Mouse (Mus musculus) layer of hippocampus, adult 2 months (tissue): ENCODE data around the gene Garnl3. TPM values are rescaled to one million over a fixed set of nuclear protein-coding genes. Genes with fewer than 3 reads are reported as not detected.
"Not testable (repeated sequence)": the region's sequence is repeated elsewhere in the genome, so short reads cannot be mapped to it uniquely, and the experiment has no call there.

ENCODE experiments used
- DNase-seq, 2 experiments: peaks; one replicate each; pipeline ENCODE4 v3.0.0; 2022; ENCODE audit warnings: low spot score in 2 of 2
- H3K27ac ChIP-seq: fragments of 200-600 bp; 2 replicates; pipeline ENCODE4 v1.8.1; 2022
- H3K4me3 ChIP-seq: fragments of 200-600 bp; 2 replicates; pipeline ENCODE4 v1.8.1; 2022; ENCODE audit warnings: mild to moderate bottlenecking
- CTCF ChIP-seq: fragments of 200-600 bp; conservative IDR thresholded peaks from 2 replicates; pipeline ENCODE4 v1.8.1; 2022; ENCODE audit warnings: antibody characterized with exemption, mild to moderate bottlenecking, moderate library complexity
- total RNA-seq, 2 experiments: library from RNA; stranded (reverse); gene quantifications; 2 replicates each; pipeline ENCODE4 v1.2.3; 2021

Garnl3 gene
- total RNA-seq, 2 experiments from 2014 or later = 31.7 to 35.2 TPM

DNA sequence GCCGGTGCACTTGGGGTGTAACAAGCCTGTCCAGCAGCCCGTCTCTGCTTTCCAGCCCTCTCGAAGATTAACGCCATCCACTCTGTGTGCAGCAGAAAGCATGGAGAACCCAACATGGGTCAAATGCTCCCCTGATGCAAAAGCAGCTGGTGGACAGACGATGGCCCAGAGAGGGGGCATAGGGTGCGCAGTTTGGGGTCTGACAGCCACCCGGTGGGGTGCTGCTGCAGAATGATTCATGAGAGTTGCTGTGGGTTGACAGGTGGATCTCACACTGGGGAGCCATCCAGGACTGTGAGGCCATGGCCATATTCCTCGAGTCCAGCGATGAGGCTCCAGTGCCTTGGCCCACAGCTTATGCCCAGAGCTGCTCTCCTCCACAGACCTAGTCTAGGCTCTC, 5.8 kb upstream of the Garnl3 start:
- Histone ChIP-seq H3K4me3 (no peak overlapping the region), H3K27ac (no peak overlapping the region)
- no peak for TF ChIP-seq CTCF
- DNase-seq = no peak

DNA sequence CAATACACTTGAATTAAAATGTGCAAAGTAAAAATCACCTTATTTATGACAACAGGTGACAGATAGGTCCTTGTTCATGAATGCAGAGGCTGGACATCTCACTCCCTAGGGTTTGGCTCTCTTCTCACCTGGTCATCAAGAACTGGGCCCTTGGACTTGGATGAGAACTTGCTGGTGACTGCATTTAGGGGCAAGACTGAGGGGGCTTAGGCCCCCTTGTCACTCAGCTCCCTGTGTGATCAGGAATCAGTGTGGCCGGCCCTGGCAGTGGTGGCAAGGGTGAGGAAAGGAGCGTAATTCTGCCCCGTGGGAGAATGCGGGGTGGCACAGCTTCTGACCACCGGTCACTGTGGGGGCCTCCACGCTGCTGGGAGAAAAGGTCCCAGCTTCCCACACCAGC, 4.9 kb upstream of the Garnl3 start:
- no peak for TF ChIP-seq CTCF

DNA sequence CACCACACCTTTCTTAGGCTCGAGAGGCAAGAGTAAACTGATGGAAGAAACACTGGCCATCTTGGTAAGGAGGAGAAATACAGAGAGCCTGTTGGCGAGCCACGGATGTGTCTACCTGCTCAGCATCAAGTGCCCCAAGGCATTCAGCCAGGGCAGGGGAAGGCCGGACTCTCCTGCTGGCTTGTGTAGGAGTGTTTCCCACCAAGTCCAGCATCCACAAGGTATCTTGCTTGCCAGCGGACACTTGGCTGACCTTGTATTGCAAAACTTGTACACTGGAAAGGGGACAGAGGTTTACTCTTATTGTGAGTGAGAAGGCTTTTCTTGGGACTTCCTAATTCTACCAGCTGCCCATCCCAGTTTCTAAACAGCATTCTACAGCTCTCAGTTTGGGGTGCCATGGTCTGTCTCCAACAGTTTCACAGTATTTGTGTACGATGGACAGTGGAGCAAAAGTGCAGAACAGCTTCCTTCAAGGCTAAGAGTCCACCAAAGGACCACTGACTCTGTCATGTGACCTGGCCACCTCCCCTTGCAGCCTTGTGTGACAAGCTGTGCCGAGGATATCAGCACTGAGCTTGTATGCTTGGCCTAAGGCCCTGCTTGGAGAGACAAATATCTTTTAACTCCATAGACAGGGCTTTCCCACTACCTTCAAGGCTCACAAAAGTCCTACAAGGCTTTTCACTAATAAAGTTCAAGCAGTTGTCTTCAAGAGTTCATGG, 3.5 kb upstream of the Garnl3 start:
- no peak for DNase-seq
- TF ChIP-seq CTCF = no peak
- Histone ChIP-seq H3K4me3 (no peak overlapping the region), H3K27ac (no peak overlapping the region)

More for the DNA sequence above, 4.9 kb upstream of the Garnl3 start:
- no peak for DNase-seq
- H3K4me3 ChIP-seq = no peak overlapping the region
- no peak overlapping the region for H3K27ac ChIP-seq

DNA sequence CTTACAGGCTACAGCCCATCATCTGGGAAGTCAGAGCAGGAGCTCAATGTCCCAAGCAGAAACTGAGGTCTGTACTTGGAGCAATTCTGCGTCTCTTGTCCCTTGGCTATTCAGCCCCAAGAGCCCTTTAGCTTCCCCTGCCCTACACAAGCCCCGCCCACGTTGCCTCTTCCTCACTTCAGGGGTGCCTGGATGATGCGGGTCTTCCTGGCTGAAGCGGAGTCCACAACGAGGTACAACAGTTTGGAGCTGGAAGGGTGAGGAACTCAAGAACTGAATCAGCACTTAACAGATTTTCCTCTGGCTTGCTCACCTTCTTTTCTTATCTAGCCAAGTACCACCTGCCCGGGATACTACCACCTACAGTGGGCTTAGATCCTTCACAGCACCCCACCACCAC, 852 bp upstream of the Garnl3 start:
- no peak for DNase-seq
- H3K4me3 ChIP-seq = no peak overlapping the region
- no peak for TF ChIP-seq CTCF
- no peak overlapping the region for H3K27ac ChIP-seq

DNA sequence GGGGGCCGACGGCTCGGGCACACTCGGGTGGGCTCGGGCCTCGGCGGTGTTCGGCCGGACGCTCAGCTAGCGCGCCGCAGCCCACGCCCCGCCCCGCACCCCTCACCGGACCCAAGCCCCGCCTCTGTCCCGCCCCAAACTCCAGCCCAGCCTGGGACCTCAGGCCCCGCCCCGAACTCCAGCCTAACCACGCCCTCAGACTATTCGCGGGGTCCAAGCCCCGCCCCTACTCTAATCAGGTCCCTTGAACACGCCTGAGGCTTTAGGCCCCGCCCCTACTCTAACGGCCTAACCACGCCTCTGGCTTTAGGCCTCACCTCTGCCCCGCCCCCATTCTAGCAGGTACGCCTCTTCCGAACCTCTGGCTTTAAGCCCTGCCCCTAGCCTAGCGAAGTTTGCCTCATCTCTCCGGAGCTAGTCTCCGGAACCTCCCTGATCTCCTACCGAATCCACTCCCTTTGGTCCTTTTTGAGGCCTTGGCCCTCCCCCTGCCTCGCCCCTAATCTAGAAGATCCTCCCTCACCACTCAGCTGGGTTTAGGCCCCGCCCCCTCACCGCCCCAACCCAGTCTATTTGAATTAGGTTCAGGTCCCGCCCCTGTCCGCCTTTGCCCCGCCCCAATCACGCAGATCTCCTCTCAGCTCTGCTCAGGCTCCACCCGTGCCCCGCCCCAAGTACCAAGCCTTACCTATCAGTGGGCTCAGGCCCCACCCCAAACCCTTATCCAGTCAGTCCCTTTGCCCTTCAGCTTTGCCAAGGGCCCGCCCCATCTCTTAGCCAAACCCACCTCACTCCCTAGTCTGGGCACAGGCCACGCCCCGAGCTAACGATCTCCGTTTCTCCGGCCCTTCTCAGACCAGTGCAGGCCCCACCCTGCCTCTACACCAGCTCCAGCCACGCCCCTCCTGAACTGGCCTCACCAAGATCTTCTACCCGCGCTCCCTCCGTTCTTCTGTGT, 649 bp downstream of the Garnl3 start:
- peak overlapping the region; percentile 85 for H3K27ac ChIP-seq
- DNase-seq = peak; percentile 93 to 97
- H3K4me3 ChIP-seq = peak overlapping the region; percentile 94
- no peak for TF ChIP-seq CTCF

DNA sequence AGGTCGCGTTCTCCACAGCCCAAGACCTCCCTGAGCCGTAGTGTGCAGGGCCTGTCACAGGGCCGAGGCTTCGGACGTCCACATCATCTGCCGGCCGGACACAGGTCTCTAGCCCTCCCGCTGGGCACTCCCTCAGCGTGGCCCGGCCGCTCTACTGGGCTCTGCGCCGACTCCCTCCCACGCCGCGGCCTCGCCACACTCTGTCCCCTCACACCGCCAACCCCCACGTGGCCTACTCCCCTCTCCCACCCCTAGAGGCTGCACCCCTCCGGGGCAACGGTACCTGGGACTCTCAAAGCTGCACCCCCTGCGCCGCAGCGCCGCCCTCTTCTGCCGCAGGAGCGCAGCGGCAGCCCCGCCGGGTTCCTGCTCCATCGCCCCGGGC, 1.3 kb downstream of the Garnl3 start:
- no peak for DNase-seq
- Histone ChIP-seq H3K4me3 (peak overlapping the region; percentile 94), H3K27ac (peak overlapping the region; percentile 85)
- TF ChIP-seq CTCF = peak; percentile 51

DNA sequence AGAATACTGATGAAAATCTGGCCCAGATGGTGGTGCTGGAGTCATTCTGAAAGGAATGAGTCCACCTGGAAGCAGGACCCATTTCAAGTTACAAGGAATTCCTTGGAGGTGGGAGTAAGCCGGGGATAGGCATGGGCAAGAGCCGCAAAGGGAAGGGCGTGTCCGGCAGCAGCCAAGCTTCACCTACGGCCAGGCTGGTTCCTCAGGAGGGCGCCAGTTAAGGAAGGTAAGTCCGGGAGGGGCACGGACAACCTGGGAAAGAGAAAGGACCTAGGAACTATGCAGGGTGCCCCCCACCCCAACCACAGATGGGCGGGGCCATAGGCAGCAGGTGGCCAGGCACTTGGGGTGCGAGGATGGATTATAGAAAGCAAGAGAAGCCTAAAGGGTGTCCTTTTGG, 1.8 kb downstream of the Garnl3 start:
- Histone ChIP-seq H3K27ac (peak overlapping the region; percentile 85), H3K4me3 (peak overlapping the region; percentile 94)
- no peak for TF ChIP-seq CTCF
- DNase-seq = no peak

DNA sequence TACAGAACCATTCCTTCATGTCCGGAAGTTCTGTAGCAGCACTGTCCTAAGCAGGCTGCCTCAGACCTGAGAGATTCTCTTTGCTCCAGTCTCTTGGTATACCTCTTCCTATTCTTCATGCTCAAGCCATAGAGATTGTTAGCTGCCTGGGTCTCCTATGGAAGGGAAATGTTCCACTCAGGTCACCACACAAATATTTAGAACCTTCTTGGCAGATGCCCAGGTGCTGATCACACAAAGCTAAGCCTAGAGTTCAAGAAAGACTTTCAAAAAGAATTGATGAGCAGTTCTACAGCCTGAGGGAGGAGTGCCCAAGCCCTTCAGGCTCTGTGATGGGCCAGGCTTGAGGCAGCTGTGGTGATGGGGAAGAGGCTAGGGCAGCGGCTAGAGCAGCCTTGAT, 2.4 kb downstream of the Garnl3 start:
- Histone ChIP-seq H3K27ac (no peak overlapping the region), H3K4me3 (no peak overlapping the region)
- TF ChIP-seq CTCF = no peak
- no peak for DNase-seq

DNA sequence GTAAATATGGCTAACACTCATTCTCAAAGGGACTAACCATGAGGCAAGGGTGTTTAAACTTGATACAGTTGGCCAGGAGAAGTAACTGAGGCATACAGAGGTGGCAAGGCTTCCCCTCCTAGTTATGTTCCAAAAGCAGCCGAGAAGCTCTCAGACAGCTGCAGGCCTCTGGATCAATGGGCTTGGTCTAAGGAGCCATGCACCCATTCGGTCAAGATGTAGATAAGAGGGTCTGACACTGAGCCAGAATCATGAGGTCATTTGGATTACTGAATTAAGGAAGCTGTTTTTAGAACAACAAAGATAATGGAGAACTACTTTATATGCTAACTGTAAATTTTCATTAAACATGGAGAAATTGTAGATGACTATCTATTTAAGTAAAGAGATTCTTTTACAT, 4.2 kb downstream of the Garnl3 start:
- H3K4me3 ChIP-seq = no peak overlapping the region
- no peak for TF ChIP-seq CTCF
- no peak overlapping the region for H3K27ac ChIP-seq
- no peak for DNase-seq

DNA sequence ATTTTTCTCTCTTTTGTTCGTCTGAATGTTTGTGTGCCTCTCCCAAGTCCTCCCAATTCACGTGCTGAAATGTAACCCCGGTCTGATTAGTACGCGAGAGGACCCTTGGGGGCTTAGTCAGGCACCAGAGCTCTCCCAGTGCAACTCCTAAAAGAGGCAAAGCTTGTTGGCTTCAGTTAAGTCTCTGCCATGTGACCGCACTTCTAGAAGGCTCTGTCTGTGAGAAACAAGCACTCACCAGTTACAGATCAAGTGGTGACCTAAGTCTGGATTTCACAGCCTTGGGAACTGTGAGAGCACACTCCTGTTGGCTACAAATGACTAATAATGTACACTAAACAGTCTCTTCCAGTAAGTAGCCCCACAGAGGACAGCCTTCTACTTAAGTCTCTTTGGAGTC, 8.6 kb downstream of the Garnl3 start:
- Histone ChIP-seq H3K4me3 (no peak overlapping the region), H3K27ac (no peak overlapping the region)
- TF ChIP-seq CTCF = no peak
- no peak for DNase-seq

DNA sequence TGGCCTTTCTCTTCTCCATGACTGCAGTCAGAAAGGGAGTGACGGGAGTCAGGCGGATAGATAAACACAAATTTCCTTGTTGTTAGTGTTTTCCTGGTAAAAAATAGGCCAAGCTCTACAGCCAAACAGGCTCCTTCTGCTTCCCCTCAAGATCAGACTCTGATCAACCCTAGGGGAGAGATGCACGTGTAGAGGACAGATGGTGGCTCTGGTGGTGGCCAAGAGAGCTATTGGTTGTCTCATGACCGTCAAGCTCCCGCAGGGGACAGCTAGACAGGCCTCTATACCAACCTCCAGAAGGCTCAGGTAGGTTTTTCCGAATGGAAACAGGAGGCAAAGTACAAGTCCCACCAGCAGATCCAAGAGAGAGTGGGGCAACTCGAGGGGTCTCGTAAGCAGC, 30.9 kb downstream of the Garnl3 start:
- no peak for DNase-seq
- no peak overlapping the region for H3K27ac ChIP-seq
- no peak overlapping the region for H3K4me3 ChIP-seq
- no peak for TF ChIP-seq CTCF

DNA sequence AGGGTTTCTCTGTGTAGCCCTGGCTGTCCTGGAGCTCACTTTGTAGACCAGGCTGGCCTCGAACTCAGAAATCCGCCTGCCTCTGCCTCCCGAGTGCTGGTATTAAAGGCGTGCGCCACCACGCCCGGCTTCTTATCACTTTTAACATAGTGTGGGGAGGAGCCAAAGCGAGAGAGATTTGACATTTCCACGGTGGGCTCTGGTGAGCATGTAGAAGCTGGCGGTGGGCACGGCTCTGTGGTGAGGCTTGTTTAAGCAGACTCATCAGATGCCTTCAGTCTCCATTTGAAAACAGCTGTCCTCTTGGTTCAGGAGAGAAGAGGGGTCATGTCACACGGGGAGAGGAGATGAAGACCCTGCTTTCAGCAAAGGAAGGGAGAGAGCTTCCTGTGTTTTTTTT, 34.1 kb downstream of the Garnl3 start:
- DNase-seq, H3K4me3 ChIP-seq, H3K27ac ChIP-seq: not testable (repeated sequence)

DNA sequence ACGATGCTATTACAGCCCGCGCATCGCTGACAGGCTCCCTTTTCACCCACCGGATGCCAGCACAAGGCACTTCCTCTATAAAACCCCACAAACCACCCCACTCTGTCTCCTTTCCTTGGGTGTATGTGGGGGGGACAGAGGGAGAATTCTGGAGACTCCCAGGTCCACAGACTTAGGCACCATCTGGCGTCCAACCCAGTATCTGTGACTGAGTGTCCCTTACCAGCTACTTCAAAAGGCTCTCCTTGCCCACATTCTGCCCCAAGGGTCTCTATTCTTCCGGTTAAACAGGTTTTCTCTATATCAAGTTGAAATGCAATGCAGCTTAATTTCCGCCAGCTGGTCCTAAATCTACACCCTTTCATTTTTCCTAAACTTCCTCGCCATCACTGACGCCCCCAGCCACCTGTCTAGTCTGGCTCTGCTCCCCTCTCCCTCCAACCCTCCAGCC, 36.2 kb downstream of the Garnl3 start:
- no peak overlapping the region for H3K4me3 ChIP-seq
- no peak for TF ChIP-seq CTCF
- DNase-seq = peak; percentile 29 to 39
- H3K27ac ChIP-seq = no peak overlapping the region
